Mouse (Mus musculus): ENCODE results near the gene Vps8. TPM values are rescaled to one million over a fixed set of nuclear protein-coding genes. Genes with fewer than 3 reads are reported as not detected.

The Vps8 gene
- total and polyA plus RNA-seq, 3 experiments, result 13.6 to 17.6 (median 15.9) TPM

- Histone ChIP-seq H3K27me3 (replicated peaks) (no peaks in the 10 kb centered on the region), H3K9me3 (replicated peaks; ENCODE audit: low read length) (no peaks in the 10 kb centered on the region), H3K27ac (ENCODE audit: insufficient read depth, low read depth) (no peak overlapping the region), H3K4me2 (ENCODE audit: insufficient read depth, low read depth, poor library complexity, severe bottlenecking) (no peak overlapping the region), H3K4me1 (ENCODE audit: control insufficient read depth in 1 of 2, insufficient read depth in 2 of 2) (peaks cover 0 to 11% of the 10 kb centered on the region in 2 experiments; a peak in 2 of 4 replicates), H3K79me2 (replicated peaks; ENCODE audit: control insufficient read depth, extremely low read depth, insufficient read depth, poor library complexity, severe bottlenecking) (no peaks in the 10 kb centered on the region), H3K36me3 (replicated peaks in 1 of 2; ENCODE audit: control insufficient read depth in 1 of 2, insufficient read depth in 1 of 2, low read length in 1 of 2) (peaks cover 3 to 44% of the 10 kb centered on the region in 2 experiments), H3K9ac (ENCODE audit: insufficient read depth, low read depth) (no peak overlapping the region), H3K4me3 (replicated peaks in 1 of 3; ENCODE audit: low read depth in 2 of 3, low read length in 2 of 3, poor library complexity in 1 of 3) (no peak overlapping the region)
- DNase-seq (ENCODE audit: extremely low read depth), result no peak
- in situ Hi-C loops (cut with MboI; ENCODE audit: low pct_ligation_motif_present, low pct_unique_long_range_greater_than_20kb, low sequenced_read_pairs), result no loop called here
- dilution Hi-C loops (cut with MboI; ENCODE audit: extremely low pct_ligation_motif_present, extremely low pct_unique_long_range_greater_than_20kb, low sequenced_read_pairs), result no loop called here
- TF ChIP-seq BHLHE40 (IDR thresholded peaks at IDR 0.05; ENCODE audit: low read depth, low read length), result no peak
- TF ChIP-seq SMC3 (IDR thresholded peaks at IDR 0.05; ENCODE audit: low read depth, low read length), result no peak
- no peak for TF ChIP-seq ZMIZ1 (IDR thresholded peaks at IDR 0.05; ENCODE audit: low read depth, low read length)
- no peak for TF ChIP-seq ELF1 (IDR thresholded peaks at IDR 0.05; ENCODE audit: low read depth, low read length)
- no peak for TF ChIP-seq NRF1 (IDR thresholded peaks at IDR 0.05; ENCODE audit: low read depth, low read length)
- TF ChIP-seq USF1 (IDR thresholded peaks at IDR 0.05; ENCODE audit: low read depth, low read length), result no peak
These were observed 110.6 kb downstream of the Vps8 start for GRCm38 (mm10) chr16:21533503-21533902.

DNA sequence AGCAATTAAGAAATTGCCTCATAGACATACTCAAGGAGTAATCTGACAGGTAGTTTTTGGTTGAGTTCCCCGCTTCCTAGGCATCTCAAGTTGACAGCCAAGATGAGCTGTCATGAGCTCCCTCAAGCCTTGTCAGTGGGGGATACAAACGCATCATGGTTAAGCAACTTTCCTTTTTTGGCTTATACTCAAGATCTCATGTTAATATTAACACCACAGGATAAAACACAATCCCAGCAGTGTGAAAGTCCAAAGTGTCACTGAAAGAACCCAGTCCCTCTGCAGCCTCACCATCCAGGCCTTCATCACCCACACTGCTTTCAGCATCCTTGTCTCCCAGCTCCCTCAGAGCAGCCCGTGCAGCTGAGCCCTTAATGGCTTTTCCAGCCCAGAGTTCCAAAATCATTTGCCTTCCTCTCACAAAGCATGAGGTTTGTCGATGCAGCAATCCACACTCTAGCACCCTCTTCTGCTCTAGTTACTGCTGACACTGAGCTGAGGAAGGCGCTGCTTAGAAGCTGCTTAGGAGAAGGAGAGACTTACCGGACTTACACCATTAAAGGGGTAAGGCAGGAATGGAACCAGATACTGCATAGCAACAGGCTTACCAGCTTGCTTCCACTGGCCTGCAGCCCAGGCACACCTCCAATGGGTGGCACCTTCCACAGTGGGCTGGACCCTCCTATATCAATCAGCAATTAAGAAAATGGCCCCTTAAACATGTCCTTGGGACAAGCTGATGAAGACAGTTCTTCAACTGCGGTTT, 113.5 kb downstream of the Vps8 start:
- H3K4me1 ChIP-seq (ENCODE audit: control insufficient read depth in 1 of 2, insufficient read depth in 2 of 2), result peaks cover 0 to 8% of the 10 kb centered on the region in 2 experiments; a peak in 2 of 4 replicates
- no peaks in the 10 kb centered on the region for H3K9me3 ChIP-seq (replicated peaks; ENCODE audit: low read length)
- H3K4me2 ChIP-seq (ENCODE audit: insufficient read depth, low read depth, poor library complexity, severe bottlenecking), result no peak overlapping the region
- no peak overlapping the region for H3K4me3 ChIP-seq (replicated peaks in 1 of 3; ENCODE audit: low read depth in 2 of 3, low read length in 2 of 3, poor library complexity in 1 of 3)
- H3K9ac ChIP-seq (ENCODE audit: insufficient read depth, low read depth), result no peak overlapping the region
- no peak for DNase-seq (ENCODE audit: extremely low read depth)
- H3K27ac ChIP-seq (ENCODE audit: insufficient read depth, low read depth), result no peak overlapping the region
- in situ Hi-C loops (cut with MboI; ENCODE audit: low pct_ligation_motif_present, low pct_unique_long_range_greater_than_20kb, low sequenced_read_pairs) (no loop called here), dilution Hi-C loops (cut with MboI; ENCODE audit: extremely low pct_ligation_motif_present, extremely low pct_unique_long_range_greater_than_20kb, low sequenced_read_pairs) (no loop called here)
- TF ChIP-seq MAZ (IDR thresholded peaks at IDR 0.05; ENCODE audit: low read depth, low read length) (no peak), MXI1 (IDR thresholded peaks at IDR 0.05; ENCODE audit: low read depth, low read length) (no peak), JUND (conservative IDR thresholded peaks at IDR 0.05; ENCODE audit: low read depth, low read length) (no peak), MAX (IDR thresholded peaks at IDR 0.05; ENCODE audit: low read length) (no peak), JUN (IDR thresholded peaks at IDR 0.05; ENCODE audit: insufficient read depth, low read depth, low read length) (no peak), NELFE (IDR thresholded peaks at IDR 0.05; ENCODE audit: low read depth, low read length) (no peak), EP300 (IDR thresholded peaks at IDR 0.05; ENCODE audit: low read length) (no peak), TBP (conservative IDR thresholded peaks at IDR 0.05; ENCODE audit: low read depth, low read length) (no peak), ETS1 (conservative IDR thresholded peaks at IDR 0.05; ENCODE audit: low read depth, low read length) (no peak), CHD1 (IDR thresholded peaks at IDR 0.05; ENCODE audit: low read depth, low read length) (no peak), BHLHE40 (IDR thresholded peaks at IDR 0.05; ENCODE audit: low read depth, low read length) (no peak), MAFK (IDR thresholded peaks at IDR 0.05; ENCODE audit: insufficient replicate concordance, low read length) (no peak), SMC3 (IDR thresholded peaks at IDR 0.05; ENCODE audit: low read depth, low read length) (no peak), NRF1 (IDR thresholded peaks at IDR 0.05; ENCODE audit: low read depth, low read length) (no peak), GABPA (IDR thresholded peaks at IDR 0.05; ENCODE audit: insufficient replicate concordance, low read depth, low read length) (no peak), USF1 (IDR thresholded peaks at IDR 0.05; ENCODE audit: low read depth, low read length) (no peak), RAD21 (IDR thresholded peaks at IDR 0.05; ENCODE audit: low read depth, low read length) (no peak), ZMIZ1 (IDR thresholded peaks at IDR 0.05; ENCODE audit: low read depth, low read length) (no peak)
- H3K27me3 ChIP-seq (replicated peaks), result no peaks in the 10 kb centered on the region
- no peaks in the 10 kb centered on the region for H3K79me2 ChIP-seq (replicated peaks; ENCODE audit: control insufficient read depth, extremely low read depth, insufficient read depth, poor library complexity, severe bottlenecking)
- H3K36me3 ChIP-seq (replicated peaks in 1 of 2; ENCODE audit: control insufficient read depth in 1 of 2, insufficient read depth in 1 of 2, low read length in 1 of 2), result peaks cover 6 to 45% of the 10 kb centered on the region in 2 experiments

Measured in CH12.LX (cell line).